Mouse (Mus musculus) G1E (cell line): Measurements from ENCODE around the gene Trmt1. TPM values are rescaled to one million over a fixed set of nuclear protein-coding genes. Genes with fewer than 3 reads are reported as not detected.

Experiments used
- ATAC-seq: 2 replicates; pipeline ENCODE4 v1.8.0; 2016; ENCODE audit warnings: mild to moderate bottlenecking; ENCODE audit not compliant: insufficient number of reproducible peaks, poor library complexity, low FRiP score, severe bottlenecking; ENCODE audit errors: extremely low read depth
- DNase-seq: peaks from one replicate; pipeline ENCODE4 v3.0.0; 2012; ENCODE audit warnings: low spot score
- H3K27me3 ChIP-seq: 2 replicates; pipeline ENCODE4 v1.6.1; 2012; ENCODE audit warnings: mild to moderate bottlenecking, low read length, inconsistent platforms; ENCODE audit not compliant: insufficient read depth
- H3K36me3 ChIP-seq: replicated peaks from 2 replicates; pipeline ENCODE3; 2012; ENCODE audit warnings: mild to moderate bottlenecking, inconsistent platforms
- H3K4me1 ChIP-seq: 2 replicates; pipeline ENCODE4 v1.6.1; 2012; ENCODE audit warnings: low read depth, low read length, inconsistent platforms, mixed read lengths; ENCODE audit not compliant: insufficient read depth
- H3K4me3 ChIP-seq: 2 replicates; pipeline ENCODE4 v1.5.1; 2012; ENCODE audit warnings: low read depth, mild to moderate bottlenecking, inconsistent platforms, low read length, moderate library complexity, mixed read lengths
- H3K9me3 ChIP-seq: replicated peaks from 2 replicates; pipeline ENCODE4 v1.6.1; 2012; ENCODE audit warnings: inconsistent platforms
- CTCF ChIP-seq: IDR thresholded peaks from 2 replicates; pipeline ENCODE4 v1.5.1; 2012; ENCODE audit warnings: low read depth, low read length, inconsistent platforms, mixed read lengths
- GATA1 ChIP-seq: IDR thresholded peaks from 2 replicates; pipeline ENCODE4 v1.6.1; 2012; ENCODE audit warnings: borderline replicate concordance, low read length, inconsistent platforms, mixed read lengths
- GATA2 ChIP-seq: IDR thresholded peaks from 2 replicates; pipeline ENCODE4 v1.6.1; 2012; ENCODE audit warnings: low read depth, low read length, inconsistent platforms, borderline replicate concordance
- POLR2AphosphoS5 ChIP-seq: IDR thresholded peaks from 2 replicates; pipeline ENCODE4 v1.6.1; 2012; ENCODE audit warnings: low read depth, low read length, inconsistent platforms; ENCODE audit not compliant: insufficient replicate concordance
- TAL1 ChIP-seq: conservative IDR thresholded peaks from 2 replicates; pipeline ENCODE4 v1.6.1; 2012; ENCODE audit warnings: low read depth, low read length, inconsistent platforms, mixed read lengths
- polyA plus RNA-seq: library from polyadenylated mRNA; stranded (reverse); fragments of >175 nt; gene quantifications from 2 replicates; pipeline ENCODE4 v1.2.3, GENCODE M21; 2012
- total RNA-seq, 2 experiments: library from RNA; stranded (forward) in 1 of 2; stranded (reverse) in 1 of 2; fragments of 200-1000 nt in 1 of 2; fragments of >200 nt in 1 of 2; fragmentation: Nextera tagmentation in 1 of 2; gene quantifications; 2 replicates each; pipeline ENCODE4 v1.2.3; 2014 to 2017

Trmt1 gene
- total and polyA plus RNA-seq, 3 experiments: 64.9 to 244 (median 68.2) TPM

GRCm38 (mm10) chr8:84743517-84744420 lies 57.7 kb downstream of the Trmt1 start:
- Histone ChIP-seq H3K9me3 (no peaks in the 10 kb centered on the region), H3K4me1 (peaks cover 81% of the 10 kb centered on the region), H3K27me3 (peaks cover 2% of the 10 kb centered on the region; the same call in 1 of the 2 replicates), H3K4me3 (peak overlapping the region; percentile 33; the same call in 1 of the 2 replicates), H3K36me3 (peaks cover 28% of the 10 kb centered on the region)
- DNase-seq (no peak), ATAC-seq (no peak)
- TF ChIP-seq GATA2 (no peak), TAL1 (no peak), CTCF (no peak), POLR2AphosphoS5 (no peak), GATA1 (no peak)

DNA sequence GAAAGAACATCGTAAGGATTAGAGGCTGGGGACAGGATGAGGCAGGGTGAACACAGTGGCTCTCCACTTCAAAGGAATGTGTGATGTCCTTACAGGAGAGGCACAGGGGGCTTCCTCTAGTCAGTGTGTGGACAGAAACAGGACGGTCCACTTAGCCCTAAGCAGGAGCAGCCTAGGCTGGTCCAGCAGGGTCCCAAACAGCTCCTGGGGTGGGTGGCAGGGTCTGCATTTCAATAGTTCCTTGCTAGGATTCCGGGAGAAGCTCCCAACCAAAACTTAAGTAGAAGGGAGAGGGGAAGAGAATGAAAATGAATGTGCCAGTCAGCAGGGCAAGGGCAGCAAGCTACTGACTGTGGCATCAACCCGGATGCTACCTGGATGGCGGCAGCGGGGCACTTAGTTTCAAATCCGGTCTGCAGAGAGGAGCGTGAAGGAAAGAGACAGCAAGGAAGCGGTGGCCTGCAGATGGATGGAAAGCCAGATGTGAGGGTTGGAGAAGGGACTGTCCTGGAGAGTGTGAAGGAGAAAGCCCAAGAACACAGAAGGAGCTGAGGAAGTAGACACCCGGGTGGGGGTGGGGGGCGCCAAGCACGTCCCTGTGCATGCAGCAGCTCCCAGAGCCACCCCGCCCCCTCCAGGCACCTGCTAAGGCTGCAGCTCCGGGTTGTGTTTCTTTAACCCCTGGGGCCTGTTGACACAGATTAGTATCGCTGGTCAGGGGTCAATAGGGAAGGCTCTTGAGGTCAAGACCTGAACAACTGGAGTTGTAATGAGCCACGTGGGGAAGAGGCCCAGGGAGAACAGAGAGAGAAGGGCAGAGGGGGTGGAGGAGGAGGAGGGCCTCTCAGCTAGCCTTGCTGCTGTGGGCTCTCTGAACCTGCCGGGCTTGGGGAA lies 59.2 kb downstream of the Trmt1 start:
- no peak for DNase-seq
- no peak for TF ChIP-seq POLR2AphosphoS5
- TF ChIP-seq CTCF: no peak
- TF ChIP-seq GATA2: no peak
- TF ChIP-seq TAL1: no peak
- TF ChIP-seq GATA1: no peak
- peak; percentile 49; the same call in 1 of the 2 replicates for ATAC-seq
- H3K27me3 ChIP-seq: no peaks in the 10 kb centered on the region
- H3K9me3 ChIP-seq: no peaks in the 10 kb centered on the region
- H3K36me3 ChIP-seq: peaks cover 38% of the 10 kb centered on the region
- peaks cover 68% of the 10 kb centered on the region for H3K4me1 ChIP-seq
- peak overlapping the region; percentile 37; the same call in 1 of the 2 replicates for H3K4me3 ChIP-seq

Other genes starting within 250 kb of the Trmt1 start
- gene Ier2, start 23.5 kb upstream of the Trmt1 start, total RNA-seq (2014; fragmentation: Nextera tagmentation): 60.5 and 64.9 TPM in 2 replicates
- gene Ier2, start 23.5 kb upstream of the Trmt1 start, total RNA-seq (2017): 43.1 and 48.5 TPM in 2 replicates
- 112 and 119 TPM in 2 replicates for gene Ier2, start 23.5 kb upstream of the Trmt1 start, polyA plus RNA-seq
- gene Nacc1, start 1.6 kb downstream of the Trmt1 start, total RNA-seq (2014; fragmentation: Nextera tagmentation): 120 and 125 TPM in 2 replicates
- gene Nacc1, start 1.6 kb downstream of the Trmt1 start, total RNA-seq (2017): 48.1 and 54.5 TPM in 2 replicates
- gene Nacc1, start 1.6 kb downstream of the Trmt1 start, polyA plus RNA-seq: 207 and 224 TPM in 2 replicates
- gene Lyl1, start 15.2 kb downstream of the Trmt1 start, total RNA-seq (2014; fragmentation: Nextera tagmentation): 136 and 138 TPM in 2 replicates
- 81.2 and 95.6 TPM in 2 replicates for gene Lyl1, start 15.2 kb downstream of the Trmt1 start, total RNA-seq (2017)
- 550 and 561 TPM in 2 replicates for gene Lyl1, start 15.2 kb downstream of the Trmt1 start, polyA plus RNA-seq
- gene G430095P16Rik, start 36.7 kb downstream of the Trmt1 start, total RNA-seq (2014; fragmentation: Nextera tagmentation): 39.9 and 54.3 TPM in 2 replicates
- 11.0 and 11.3 TPM in 2 replicates for gene G430095P16Rik, start 36.7 kb downstream of the Trmt1 start, total RNA-seq (2017)
- 35.2 and 42.7 TPM in 2 replicates for gene G430095P16Rik, start 36.7 kb downstream of the Trmt1 start, polyA plus RNA-seq
- gene Nfix, start 114.0 kb downstream of the Trmt1 start, total RNA-seq (2014; fragmentation: Nextera tagmentation): 30.0 and 34.0 TPM in 2 replicates
- 2.7 and 4.3 TPM in 2 replicates for gene Nfix, start 114.0 kb downstream of the Trmt1 start, total RNA-seq (2017)
- 14.3 and 16.2 TPM in 2 replicates for gene Nfix, start 114.0 kb downstream of the Trmt1 start, polyA plus RNA-seq
- 7.1 and 7.7 TPM in 2 replicates for gene Dand5, start 136.5 kb downstream of the Trmt1 start, total RNA-seq (2014; fragmentation: Nextera tagmentation)
- 1.8 and 2.2 TPM in 2 replicates for gene Dand5, start 136.5 kb downstream of the Trmt1 start, total RNA-seq (2017)
- 1.4 and 2.1 TPM in 2 replicates for gene Dand5, start 136.5 kb downstream of the Trmt1 start, polyA plus RNA-seq
- 10.0 and 13.0 TPM in 2 replicates for gene Gadd45gip1, start 145.2 kb downstream of the Trmt1 start, total RNA-seq (2014; fragmentation: Nextera tagmentation)
- gene Gadd45gip1, start 145.2 kb downstream of the Trmt1 start, total RNA-seq (2017): 20.4 and 20.9 TPM in 2 replicates
- 79.7 and 93.0 TPM in 2 replicates for gene Gadd45gip1, start 145.2 kb downstream of the Trmt1 start, polyA plus RNA-seq
- 116 and 121 TPM in 2 replicates for gene Rad23a, start 154.4 kb downstream of the Trmt1 start, total RNA-seq (2014; fragmentation: Nextera tagmentation)
- gene Rad23a, start 154.4 kb downstream of the Trmt1 start, total RNA-seq (2017): 38.7 and 39.2 TPM in 2 replicates
- gene Rad23a, start 154.4 kb downstream of the Trmt1 start, polyA plus RNA-seq: 414 and 672 TPM in 2 replicates
- gene Calr, start 160.6 kb downstream of the Trmt1 start, total RNA-seq (2014; fragmentation: Nextera tagmentation): 406 and 435 TPM in 2 replicates
- gene Calr, start 160.6 kb downstream of the Trmt1 start, total RNA-seq (2017): 831 and 954 TPM in 2 replicates
- 248 and 253 TPM in 2 replicates for gene Calr, start 160.6 kb downstream of the Trmt1 start, polyA plus RNA-seq
- 35.3 and 39.6 TPM in 2 replicates for gene Farsa, start 170.7 kb downstream of the Trmt1 start, total RNA-seq (2014; fragmentation: Nextera tagmentation)
- 182 and 203 TPM in 2 replicates for gene Farsa, start 170.7 kb downstream of the Trmt1 start, total RNA-seq (2017)
- gene Farsa, start 170.7 kb downstream of the Trmt1 start, polyA plus RNA-seq: 138 and 152 TPM in 2 replicates
- 370 and 371 TPM in 2 replicates for gene Syce2, start 185.8 kb downstream of the Trmt1 start, total RNA-seq (2014; fragmentation: Nextera tagmentation)
- gene Syce2, start 185.8 kb downstream of the Trmt1 start, total RNA-seq (2017): 319 and 358 TPM in 2 replicates
- gene Syce2, start 185.8 kb downstream of the Trmt1 start, polyA plus RNA-seq: 261 and 336 TPM in 2 replicates
- 17.7 and 26.6 TPM in 2 replicates for gene Gcdh, start 207.6 kb downstream of the Trmt1 start, total RNA-seq (2014; fragmentation: Nextera tagmentation)
- 35.2 and 45.8 TPM in 2 replicates for gene Gcdh, start 207.6 kb downstream of the Trmt1 start, total RNA-seq (2017)
- 66.4 and 69.8 TPM in 2 replicates for gene Gcdh, start 207.6 kb downstream of the Trmt1 start, polyA plus RNA-seq
- gene Klf1, start 215.6 kb downstream of the Trmt1 start, total RNA-seq (2014; fragmentation: Nextera tagmentation): 69.9 and 75.0 TPM in 2 replicates
- 51.5 and 56.1 TPM in 2 replicates for gene Klf1, start 215.6 kb downstream of the Trmt1 start, total RNA-seq (2017)
- gene Klf1, start 215.6 kb downstream of the Trmt1 start, polyA plus RNA-seq: 193 and 253 TPM in 2 replicates
- gene Dnase2a, start 222.3 kb downstream of the Trmt1 start, total RNA-seq (2014; fragmentation: Nextera tagmentation): 116 and 118 TPM in 2 replicates
- gene Dnase2a, start 222.3 kb downstream of the Trmt1 start, total RNA-seq (2017): 147 and 170 TPM in 2 replicates
- gene Dnase2a, start 222.3 kb downstream of the Trmt1 start, polyA plus RNA-seq: 40.2 and 75.0 TPM in 2 replicates